Mouse (Mus musculus): ENCODE measurements at regions not wholly inside any gene's neighbourhood (a gene's known extent, or its start where the extent isn't known, plus 50 kb on each side); places are given as distances from the start of the nearest gene placed in this dataset.

DNA sequence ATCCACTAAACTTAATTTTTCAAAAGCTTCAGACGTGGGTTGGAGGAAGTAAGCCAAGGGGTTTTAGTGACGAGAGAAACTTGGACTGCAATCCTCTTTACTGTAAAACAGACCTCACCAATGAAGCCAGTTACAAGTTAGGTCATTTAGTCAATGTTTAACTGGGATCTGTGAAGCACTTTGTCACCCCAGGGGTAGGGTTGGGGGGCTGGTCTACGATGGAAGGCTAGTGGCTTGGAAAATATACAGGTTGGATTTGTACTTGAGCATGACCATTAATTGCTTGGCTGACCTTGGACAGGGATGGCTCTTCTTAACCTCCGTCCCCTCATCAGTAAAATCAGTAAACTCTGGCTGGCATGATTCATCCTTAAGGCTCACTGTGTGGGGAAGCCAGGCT lies 142.2 kb downstream of the Pax1 start:
- TF ChIP-seq CTCF (IDR thresholded peaks at IDR 0.05; ENCODE audit: low read depth, low read length) (no peak), POLR2A (IDR thresholded peaks at IDR 0.05; ENCODE audit: extremely low read depth, insufficient read depth, low read length) (no peak)

All from liver, adult 2 months (tissue).